Mouse (Mus musculus): ENCODE results near the gene Gm45208.

DNA sequence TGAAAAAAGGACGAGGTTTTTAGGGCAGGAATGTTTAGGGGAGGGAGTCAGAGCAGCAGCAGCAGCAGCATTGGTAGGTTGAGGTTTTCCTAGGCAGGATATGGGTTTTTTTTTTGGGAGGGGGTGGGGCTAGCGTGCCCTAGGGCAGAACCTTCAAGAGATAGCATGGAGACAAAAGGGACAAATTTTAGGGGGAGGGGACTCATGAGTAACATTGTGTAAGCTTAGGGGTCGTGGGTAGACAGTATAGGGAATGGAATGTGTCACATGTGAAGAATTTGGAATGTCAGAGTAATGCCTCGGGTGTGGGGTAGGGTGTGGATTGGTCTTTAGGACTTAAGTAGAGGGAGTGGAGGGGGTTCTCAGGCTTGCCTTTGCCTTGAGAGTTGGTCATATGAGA, 646 bp downstream of the Gm45208 start:
- TF ChIP-seq POLR2A (IDR thresholded peaks at IDR 0.05; ENCODE audit: insufficient read length, low read depth) (no peak), E2F4 (IDR thresholded peaks at IDR 0.05; ENCODE audit: insufficient read depth) (no peak), POLR2AphosphoS2 (IDR thresholded peaks at IDR 0.05; ENCODE audit: insufficient read length, low read depth) (no peak)
